9 mouse cellular contexts compared by ENCODE assay signal in genomic region chr5:36394840-36395515, GRCm38 (mm10). TPM values are rescaled to one million over a fixed set of nuclear protein-coding genes. Genes with fewer than 3 reads are reported as not detected.
A peak's percentile ranks its signal among the peaks of the same experiment; 100 is the strongest.
DNase-seq lines count a peak whose midpoint lies in the region; ATAC-seq lines count a peak whose summit lies in the region.
"Had no signal": no experiment of that assay in that cellular context is flagged by ENCODE, and none has a peak within 500 bp of the region (broad histone marks: within the 10 kb centered on the region; RNA-seq: fewer than 3 reads in every experiment).

No protein-coding gene starts in this region.

- H3K9ac ChIP-seq in forebrain, embryonic 15.5 days (replicated peaks), result no peak overlapping the region
- no peak overlapping the region for H3K9ac ChIP-seq in forebrain, embryonic 16.5 days (replicated peaks; ENCODE audit: low read depth, low read length)

- no peaks in the 10 kb centered on the region for H3K9me3 ChIP-seq in forebrain, embryonic 15.5 days
- H3K9me3 ChIP-seq in forebrain, embryonic 16.5 days (ENCODE audit: control insufficient read depth, low read length), result no peaks in the 10 kb centered on the region
- H3K9me3 ChIP-seq in hindbrain, embryonic 10.5 days, result no peaks in the 10 kb centered on the region

- H3K27me3 ChIP-seq in forebrain, embryonic 15.5 days, result no peaks in the 10 kb centered on the region; the same call in 1 of the 2 replicates
- H3K27me3 ChIP-seq in forebrain, embryonic 16.5 days (replicated peaks; ENCODE audit: control insufficient read depth, insufficient read depth, low read length), result peaks cover 4% of the 10 kb centered on the region; the same call in 1 of the 2 replicates
- peaks cover 44% of the 10 kb centered on the region for H3K27me3 ChIP-seq in hindbrain, embryonic 10.5 days (ENCODE audit: insufficient read depth, poor library complexity, severe bottlenecking)

- peaks cover 36% of the 10 kb centered on the region for H3K4me1 ChIP-seq in forebrain, embryonic 15.5 days
- H3K4me1 ChIP-seq in forebrain, embryonic 16.5 days (replicated peaks; ENCODE audit: control insufficient read depth, insufficient read depth, low read length), result peaks cover 24% of the 10 kb centered on the region
- peaks cover 62% of the 10 kb centered on the region for H3K4me1 ChIP-seq in hindbrain, embryonic 10.5 days (replicated peaks)

- H3K36me3 ChIP-seq in forebrain, embryonic 15.5 days, result no peaks in the 10 kb centered on the region
- no peaks in the 10 kb centered on the region for H3K36me3 ChIP-seq in forebrain, embryonic 16.5 days (ENCODE audit: control insufficient read depth, insufficient read depth)
- no peaks in the 10 kb centered on the region for H3K36me3 ChIP-seq in hindbrain, embryonic 10.5 days

- H3K27ac ChIP-seq in forebrain, embryonic 15.5 days (replicated peaks), result no peak overlapping the region
- H3K27ac ChIP-seq in forebrain, embryonic 16.5 days (ENCODE audit: low read length), result no peak overlapping the region
- no peak overlapping the region for H3K27ac ChIP-seq in hindbrain, embryonic 10.5 days

- ATAC-seq in forebrain, embryonic 15.5 days (replicated peaks), result no peak
- no peak for ATAC-seq in forebrain, embryonic 16.5 days

- H3K4me3 ChIP-seq in forebrain, embryonic 15.5 days, result no peak overlapping the region
- H3K4me3 ChIP-seq in forebrain, embryonic 16.5 days (replicated peaks; ENCODE audit: low read length), result no peak overlapping the region
- no peak overlapping the region for H3K4me3 ChIP-seq in hindbrain, embryonic 10.5 days

- WGBS in forebrain, embryonic 15.5 days, result 42% methylated on average over 11 of the region's 11 CpGs
- WGBS in forebrain, embryonic 16.5 days, result 34% methylated on average over 11 of the region's 11 CpGs
- 44% methylated on average over 11 of the region's 11 CpGs for WGBS in hindbrain, embryonic 10.5 days

- DNase-seq in ES-CJ7 (ENCODE audit: low read depth, low spot score), result peak; percentile 51
- DNase-seq in hindbrain, embryonic 10.5 days (ENCODE audit: low spot score), result peak; percentile 35
- peak; percentile 57 for DNase-seq in lung, postnatal 36 days
- DNase-seq in spleen, postnatal 4 days (ENCODE audit: low spot score in 2 of 2), result no peak
- no peak for DNase-seq in thymus, postnatal 0 days (ENCODE audit: low spot score)
- DNase-seq in heart, adult 18-20 months, result no peak

- H3K4me2 ChIP-seq in forebrain, embryonic 15.5 days (replicated peaks), result 0 out of 2 replicates have a peak overlapping the region, but pooled peaks have one; percentile 5
- no peak overlapping the region for H3K4me2 ChIP-seq in forebrain, embryonic 16.5 days (ENCODE audit: low read length)

RNA-seq across cellular contexts. Expression of gene Sorcs2, which starts 3.0 kb away (rescaled TPM):
- polyA plus RNA-seq in forebrain, embryonic 15.5 days (2015; fragmentation: Nextera tagmentation; extraction: Ambion mirVana), result 7.3 and 7.9 TPM in 2 replicates
- 5.5 and 7.0 TPM in 2 replicates for polyA plus RNA-seq in forebrain, embryonic 16.5 days (2015; fragmentation: Nextera tagmentation; extraction: Ambion mirVana)
- 7.5 and 10.5 TPM in 2 replicates for polyA plus RNA-seq in hindbrain, embryonic 10.5 days (2016; fragmentation: Nextera tagmentation; extraction: Ambion mirVana)
- 1.6 and 1.7 TPM in 2 replicates for polyA plus RNA-seq in thymus, postnatal 0 days (2015; fragmentation: Nextera tagmentation; extraction: Ambion mirVana)
- 10 to 100 TPM in 1 of 2 experiments, 1 to 10 TPM in 1; 8.2 to 11.0 TPM for total RNA-seq in heart, adult 18-20 months (2021)
- total RNA-seq: megakaryocyte progenitor cell, adult 5-6 weeks had no signal

Comparison
In these comparisons a context has a peak if more than half of its experiments do, and no peak if none do; other contexts are left out.
1. DNase-seq: peak in ES-CJ7 (single experiment), hindbrain, embryonic 10.5 days (single experiment) and lung, postnatal 36 days (single experiment); none in spleen, postnatal 4 days (0 of 2), thymus, postnatal 0 days (single experiment) and heart, adult 18-20 months (0 of 2).